Mouse (Mus musculus) kidney, postnatal 25 days (tissue): ENCODE results near the gene Sox13.
"Not testable (repeated sequence)": the region's sequence is repeated elsewhere in the genome, so short reads cannot be mapped to it uniquely, and the experiment has no call there.

ENCODE experiments used
- DNase-seq, 2 experiments: peaks; one replicate each; pipeline ENCODE4 v3.0.0; 2021; ENCODE audit warnings: mixed read lengths in 2 of 2

Gene Sox13

DNA sequence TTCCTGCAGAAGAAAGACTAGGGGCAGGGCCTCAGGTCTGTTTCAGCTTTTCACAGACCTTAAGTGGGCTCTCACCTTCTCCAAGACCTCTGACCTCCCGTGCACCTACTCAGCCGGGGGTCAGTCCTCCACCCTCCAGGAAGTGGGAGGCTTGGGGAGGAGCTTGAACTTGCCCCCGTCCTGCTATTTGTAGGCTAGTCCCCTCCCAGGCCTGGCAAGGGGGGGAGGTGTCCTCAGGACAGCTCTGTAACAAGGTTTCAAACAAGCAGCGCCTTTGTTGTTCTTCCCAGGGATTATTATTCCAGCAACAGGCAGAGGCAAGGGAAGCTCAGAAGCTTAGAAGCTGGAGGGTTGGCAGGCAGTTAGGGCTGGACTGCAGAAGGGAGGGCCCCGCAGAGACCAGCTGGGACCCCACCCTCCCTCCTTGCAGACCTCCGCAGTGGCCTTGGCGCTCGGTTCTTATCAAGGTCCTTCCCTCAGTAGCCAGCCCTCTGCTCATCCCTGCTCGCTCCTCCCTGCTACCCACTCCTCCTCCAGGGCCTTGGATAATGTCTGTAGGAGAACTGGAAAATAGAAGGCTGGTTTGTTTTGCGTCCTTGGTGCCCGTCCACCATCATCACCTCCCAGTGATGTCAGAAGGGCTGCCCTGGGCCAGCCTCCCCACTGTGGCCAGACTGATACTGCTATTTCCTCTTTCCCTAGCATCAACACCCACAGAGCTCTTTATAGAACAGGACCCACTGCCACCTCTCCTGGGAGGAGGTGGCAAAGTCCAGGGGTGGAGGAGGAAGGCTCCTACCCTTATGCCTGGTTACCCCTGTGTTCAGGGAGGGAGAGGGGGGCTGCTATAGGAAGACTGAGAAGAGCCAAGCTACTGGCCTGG is 56.3 kb downstream of the Sox13 start:
- no peak for DNase-seq

DNA sequence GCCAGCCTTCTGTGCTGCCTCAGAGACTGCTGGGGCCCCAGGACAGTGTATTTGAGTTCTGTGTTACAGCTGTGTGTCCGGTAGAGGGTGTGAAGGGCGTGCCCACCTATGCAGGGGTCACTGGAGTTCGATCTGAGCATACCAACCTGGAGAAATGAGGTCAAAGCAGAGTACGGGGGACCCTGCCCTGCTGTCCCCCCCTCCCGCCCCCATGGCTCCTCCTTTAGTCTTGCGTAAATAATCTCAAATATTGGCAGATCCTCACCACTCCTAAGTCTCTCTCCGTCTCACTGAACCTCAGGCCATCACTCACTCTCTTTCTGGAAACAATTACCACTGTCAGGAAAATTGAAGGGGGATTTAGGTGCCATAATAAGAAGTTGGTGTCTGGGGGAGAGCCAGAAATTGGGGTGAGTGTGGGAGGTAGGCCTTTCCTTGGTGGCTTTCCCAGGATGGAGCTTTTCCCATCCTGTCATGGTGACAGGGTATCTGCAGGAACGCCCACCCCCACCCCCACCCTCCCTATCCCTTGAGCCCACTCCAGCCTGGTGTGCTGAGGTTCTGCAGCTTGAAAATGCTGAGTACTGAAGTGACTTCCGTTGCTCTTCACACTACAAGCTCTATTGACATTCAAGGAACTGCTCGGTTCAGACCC is 57.1 kb downstream of the Sox13 start:
- no peak for DNase-seq

DNA sequence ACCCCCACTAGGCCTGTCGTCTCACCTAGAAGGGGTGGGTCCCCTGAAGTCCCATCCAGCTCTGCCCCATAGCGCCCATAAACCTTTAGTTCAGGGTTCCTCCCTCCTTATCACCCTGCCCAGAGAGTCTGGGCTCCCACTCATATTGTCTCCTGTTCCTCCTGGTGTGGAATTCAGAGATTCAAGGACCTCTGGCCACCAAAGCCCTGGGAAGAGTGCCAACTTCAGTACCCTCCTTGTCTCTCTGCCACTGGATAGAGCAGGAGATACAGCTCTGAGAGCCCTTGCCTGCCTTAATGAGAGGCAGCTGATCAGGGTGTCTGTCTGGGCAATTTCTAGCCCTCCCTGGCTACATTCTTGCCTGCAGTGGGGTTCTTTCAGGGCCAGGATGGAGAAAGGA is 59.3 kb downstream of the Sox13 start:
- no peak for DNase-seq

- DNase-seq: no peak
These were observed 60.1 kb downstream of the Sox13 start for GRCm38 (mm10) chr1:133364022-133364630.

- DNase-seq: peak; percentile 83 to 92
These were observed 60.7 kb downstream of the Sox13 start, which contains the start of gene Etnk2 for GRCm38 (mm10) chr1:133363276-133364021. Gene Etnk2, plus strand, starts transcription at chr1:133363572.

- DNase-seq: no peak
These were observed 62.1 kb downstream of the Sox13 start for GRCm38 (mm10) chr1:133362103-133362502.

- no peak for DNase-seq
These were observed 63.2 kb downstream of the Sox13 start for GRCm38 (mm10) chr1:133361006-133361405.

GRCm38 (mm10) chr1:133356330-133356729 is 67.8 kb downstream of the Sox13 start:
- DNase-seq: peak in 1 of 2 experiments; percentile 31

DNA sequence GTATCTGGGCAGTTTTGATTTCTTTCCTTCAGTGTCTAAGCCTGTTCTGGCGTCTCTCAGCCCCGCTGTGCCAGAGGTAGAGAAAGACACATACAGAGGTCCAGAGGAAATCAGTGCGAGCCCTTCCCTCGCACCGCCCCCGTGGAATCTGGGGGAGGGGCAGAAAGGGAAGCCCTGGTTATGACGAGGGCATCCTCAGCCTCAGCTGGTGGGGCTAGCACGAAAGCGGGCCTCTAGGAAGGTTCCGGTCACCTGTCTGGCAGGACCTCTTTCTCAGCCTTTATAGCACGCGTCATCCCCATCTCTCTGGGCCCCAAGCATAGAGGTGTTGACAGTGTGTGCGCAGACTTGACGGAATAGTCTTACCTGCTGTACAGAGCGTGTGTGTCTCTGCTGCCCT is 68.3 kb downstream of the Sox13 start:
- DNase-seq: peak in 1 of 2 experiments; percentile 29

GRCm38 (mm10) chr1:133355469-133355868 is 68.7 kb downstream of the Sox13 start:
- DNase-seq: peak in 1 of 2 experiments; percentile 28

DNA sequence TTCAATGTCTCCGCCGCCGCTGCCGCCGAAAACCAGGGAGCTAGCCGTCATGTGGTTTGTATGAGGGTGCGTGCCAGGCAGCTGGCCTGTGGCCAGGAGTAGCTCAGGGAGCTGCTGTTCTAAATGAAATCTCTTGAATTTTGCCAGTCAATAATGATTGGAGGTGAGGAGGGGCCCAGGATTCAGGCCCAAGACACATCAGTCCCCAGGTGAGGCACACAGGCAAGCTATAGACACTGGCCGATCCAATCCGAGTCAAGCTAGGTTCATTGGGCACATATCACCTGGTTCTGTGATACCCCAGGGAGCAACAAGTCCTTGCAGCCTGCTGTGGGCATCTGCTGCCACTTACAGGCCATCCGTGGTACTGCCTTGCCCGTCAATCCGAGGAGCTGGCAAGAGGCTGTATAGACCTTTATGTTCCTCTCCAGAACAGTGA is 70.8 kb downstream of the Sox13 start:
- DNase-seq: peak; percentile 79 to 82

DNA sequence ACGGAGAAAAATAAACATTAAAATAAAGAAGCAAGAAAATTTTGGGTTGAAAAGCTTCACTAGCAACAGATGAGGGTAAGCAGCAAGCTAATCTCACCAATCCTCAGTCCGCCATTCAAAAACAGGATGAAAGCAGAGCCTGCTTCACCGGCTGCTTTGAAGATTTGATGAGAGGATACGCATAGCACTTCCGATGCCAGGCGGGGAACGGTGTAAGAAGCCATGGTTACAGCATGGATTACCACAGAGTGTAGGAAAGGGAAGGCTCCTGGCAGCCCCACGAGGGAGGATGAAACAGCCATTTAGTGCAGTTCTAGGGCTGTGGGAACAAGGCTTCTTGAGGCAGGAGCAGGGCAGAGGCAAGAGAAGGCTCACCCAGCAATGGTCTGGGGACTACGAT is 72.4 kb downstream of the Sox13 start:
- DNase-seq: no peak

DNA sequence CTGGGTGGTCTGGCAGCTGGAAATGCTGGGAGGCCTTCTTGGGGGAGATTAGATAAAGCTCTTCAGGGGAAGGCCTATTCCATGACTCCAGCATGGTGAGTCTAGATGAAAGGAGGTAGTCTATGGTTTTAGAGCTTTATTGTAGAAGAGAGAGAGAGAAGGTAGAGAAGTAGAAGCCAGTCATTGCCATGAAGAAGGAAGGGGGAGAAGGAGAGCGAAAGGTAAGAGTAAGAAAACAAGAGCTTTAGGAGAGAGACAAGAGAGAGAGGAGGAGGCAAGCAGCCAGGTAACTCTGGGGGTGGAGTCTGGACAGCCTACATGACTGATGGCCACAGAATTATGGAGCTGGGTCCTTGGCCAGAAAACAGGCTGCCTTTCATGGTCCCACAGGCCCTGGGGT is 74.0 kb downstream of the Sox13 start, which contains the start of gene Ren1:
Ren1 (plus strand) TSS at position 301 of the 400 bp plus-strand sequence.
- no peak for DNase-seq

- peak; percentile 63 to 82 for DNase-seq
These were observed 76.3 kb downstream of the Sox13 start for GRCm38 (mm10) chr1:133347693-133348520.

DNA sequence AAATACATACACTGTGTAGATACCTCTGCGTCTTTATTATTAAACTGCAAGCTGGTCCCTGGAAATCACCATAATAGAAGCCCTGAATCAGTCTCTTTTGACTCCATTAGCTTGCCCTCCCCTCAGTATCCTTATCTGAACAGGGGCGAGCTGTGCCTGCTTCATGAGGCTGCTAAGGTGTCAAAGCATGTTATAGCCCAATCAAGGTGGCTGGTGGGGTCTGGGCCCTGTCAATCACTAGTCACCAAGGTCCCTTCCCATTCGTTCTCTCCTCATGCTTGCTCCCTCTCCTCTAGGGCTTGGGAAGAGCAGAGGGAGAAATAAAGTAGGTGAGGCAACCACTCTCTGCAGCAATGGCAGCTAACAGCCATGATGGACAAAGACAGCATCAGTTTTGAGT is 77.0 kb downstream of the Sox13 start:
- DNase-seq: no peak

GRCm38 (mm10) chr1:133346531-133346930 is 77.6 kb downstream of the Sox13 start:
- DNase-seq: no peak

DNA sequence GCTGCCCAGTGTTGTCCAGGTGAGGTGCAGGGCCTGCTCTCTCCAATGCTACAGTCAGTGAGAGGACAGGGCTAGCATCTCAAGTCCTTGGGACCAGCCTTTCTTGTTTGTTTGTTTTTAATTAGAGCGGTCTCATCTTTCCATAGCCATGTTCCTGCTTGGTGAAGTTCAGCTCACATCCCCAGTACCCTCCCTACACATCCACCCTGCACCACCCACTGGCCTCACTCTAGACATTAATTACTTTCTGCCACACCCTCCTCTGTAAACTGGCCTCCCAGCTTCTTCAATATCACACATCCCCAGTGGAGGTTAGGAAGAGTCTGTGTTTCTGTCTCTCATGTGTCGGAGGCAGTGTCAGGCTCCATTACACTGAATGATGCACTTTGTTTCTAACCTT is 79.8 kb downstream of the Sox13 start:
- no peak for DNase-seq

DNA sequence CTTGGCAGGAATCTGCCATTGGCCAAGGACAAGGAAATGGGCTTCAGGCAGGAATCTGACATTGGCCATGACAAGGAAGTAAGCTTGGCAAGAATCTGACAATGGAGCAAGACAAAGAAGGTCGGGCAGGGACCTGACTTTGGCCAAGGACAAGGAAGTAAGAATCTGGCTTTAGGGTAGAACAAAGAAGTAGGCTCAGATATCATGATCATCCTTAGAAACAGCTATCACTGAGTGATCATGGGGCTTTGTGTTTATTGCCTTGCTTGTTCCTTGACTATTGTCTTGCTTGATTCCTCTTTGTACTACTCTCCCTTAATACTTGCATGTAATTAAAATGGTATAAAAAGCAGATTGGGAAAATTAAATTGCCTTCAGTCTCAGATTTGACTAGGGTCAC is 83.8 kb downstream of the Sox13 start:
- not testable (repeated sequence) for DNase-seq

DNA sequence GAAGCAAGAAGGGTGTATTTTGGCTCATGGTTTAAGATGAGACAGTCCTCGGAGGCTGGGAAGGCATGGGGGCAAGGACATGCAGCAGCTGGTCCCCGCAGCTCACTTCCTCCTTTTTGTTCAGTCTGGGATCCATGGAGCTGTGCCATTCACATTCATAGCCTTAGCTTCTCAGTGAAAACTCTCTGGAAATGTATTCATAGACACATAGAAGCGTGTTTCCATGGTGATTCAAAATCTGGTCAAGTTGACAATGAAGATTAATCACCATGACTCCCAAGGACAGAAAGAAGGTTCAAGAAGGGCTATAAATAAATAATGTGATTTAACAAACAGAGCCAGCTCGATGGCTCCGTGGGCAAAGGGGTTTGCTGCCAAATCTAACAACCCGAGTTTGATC is 90.2 kb downstream of the Sox13 start:
- no peak for DNase-seq

- no peak for DNase-seq
These were observed 91.3 kb downstream of the Sox13 start for GRCm38 (mm10) chr1:133332656-133333430.
